Mouse (Mus musculus) MEL (cell line): Measurements from ENCODE around the gene Trdn. TPM values are rescaled to one million over a fixed set of nuclear protein-coding genes. Genes with fewer than 3 reads are reported as not detected.

Source experiments
- DNase-seq: peaks from one replicate; pipeline ENCODE4 v3.0.0; 2011; ENCODE audit warnings: low read depth, low spot score
- H3K27ac ChIP-seq: 2 replicates; pipeline ENCODE4 v1.5.1; 2012; ENCODE audit warnings: low read depth, mild to moderate bottlenecking, control low read depth, low read length, moderate library complexity; ENCODE audit not compliant: control insufficient read depth
- H3K27me3 ChIP-seq, 2 experiments: fragments of 150-350 bp in 1 of 2; sonication (generic) in 1 of 2; 2 replicates each; pipeline ENCODE4 v1.6.1; 2012; ENCODE audit warnings: low read length in 2 of 2, mild to moderate bottlenecking in 2 of 2, improper control_type of control experiment in 1 of 2, moderate library complexity in 1 of 2; ENCODE audit not compliant: insufficient read depth in 2 of 2, control insufficient read depth in 1 of 2
- H3K36me3 ChIP-seq, 2 experiments: 2 replicates each; pipeline ENCODE4 v1.6.1; 2012 to 2014; ENCODE audit warnings: low read length in 2 of 2, improper control_type of control experiment in 1 of 2, inconsistent platforms in 1 of 2, mild to moderate bottlenecking in 1 of 2; ENCODE audit not compliant: insufficient read depth in 2 of 2, control insufficient read depth in 1 of 2
- H3K4me1 ChIP-seq, 2 experiments: fragments of 150-350 bp in 1 of 2; sonication (generic) in 1 of 2; 2 replicates each; pipeline ENCODE4 v1.6.1; 2012; ENCODE audit warnings: low read length in 2 of 2, improper control_type of control experiment in 1 of 2, mild to moderate bottlenecking in 1 of 2; ENCODE audit not compliant: insufficient read depth in 2 of 2, control insufficient read depth in 1 of 2
- H3K4me3 ChIP-seq, 2 experiments: fragments of 150-350 bp in 1 of 2; sonication (generic) in 1 of 2; 2 replicates each; pipeline ENCODE4 v1.5.1; 2012; ENCODE audit warnings: low read depth in 2 of 2, low read length in 2 of 2, mild to moderate bottlenecking in 2 of 2, moderate library complexity in 2 of 2, control low read depth in 1 of 2, improper control_type of control experiment in 1 of 2; ENCODE audit not compliant: control insufficient read depth in 1 of 2, insufficient read depth in 1 of 2
- H3K79me2 ChIP-seq: 2 replicates; pipeline ENCODE4 v1.6.1; 2012; ENCODE audit warnings: mild to moderate bottlenecking, low read length, moderate library complexity; ENCODE audit not compliant: control insufficient read depth, poor library complexity, insufficient read depth
- H3K9ac ChIP-seq: 2 replicates; pipeline ENCODE4 v1.6.1; 2012; ENCODE audit warnings: low read depth, mild to moderate bottlenecking, control low read depth, low read length, moderate library complexity; ENCODE audit not compliant: control insufficient read depth, poor library complexity, severe bottlenecking
- H3K9me3 ChIP-seq: fragments of 150-350 bp; sonication (generic); replicated peaks from 2 replicates; pipeline ENCODE4 v1.6.1; 2012; ENCODE audit warnings: mild to moderate bottlenecking, low read length, improper control_type of control experiment, moderate library complexity; ENCODE audit not compliant: insufficient read depth
- BHLHE40 ChIP-seq: IDR thresholded peaks from 2 replicates; pipeline ENCODE4 v1.6.1; 2012; ENCODE audit warnings: low read depth, mild to moderate bottlenecking, inconsistent platforms, low read length, improper control_type of control experiment, borderline replicate concordance
- CHD2 ChIP-seq: IDR thresholded peaks from 2 replicates; pipeline ENCODE4 v1.6.1; 2011; ENCODE audit warnings: low read length, improper control_type of control experiment
- EP300 ChIP-seq, 2 experiments: IDR thresholded peaks; 2 replicates each; pipeline ENCODE4 v1.6.1; 2011; ENCODE audit warnings: improper control_type of control experiment in 2 of 2, low read length in 2 of 2, low read depth in 1 of 2, mild to moderate bottlenecking in 1 of 2
- HCFC1 ChIP-seq: IDR thresholded peaks from 2 replicates; pipeline ENCODE4 v1.6.1; 2012; ENCODE audit warnings: low read depth, mild to moderate bottlenecking, inconsistent platforms, low read length, improper control_type of control experiment, moderate library complexity
- KAT2A ChIP-seq: conservative IDR thresholded peaks from 2 replicates; pipeline ENCODE4 v1.6.1; 2012; ENCODE audit warnings: low read depth, low read length, improper control_type of control experiment, inconsistent platforms
- MAX ChIP-seq: IDR thresholded peaks from 2 replicates; pipeline ENCODE4 v1.6.1; 2011; ENCODE audit warnings: low read length, improper control_type of control experiment
- MAZ ChIP-seq: IDR thresholded peaks from 2 replicates; pipeline ENCODE4 v1.6.1; 2012; ENCODE audit warnings: low read depth, mild to moderate bottlenecking, inconsistent platforms, low read length, improper control_type of control experiment
- NELFE ChIP-seq: IDR thresholded peaks from 2 replicates; pipeline ENCODE4 v1.6.1; 2011; ENCODE audit warnings: low read depth, low read length, improper control_type of control experiment
- NRF1 ChIP-seq: IDR thresholded peaks from 2 replicates; pipeline ENCODE4 v1.6.1; 2014; ENCODE audit warnings: low read depth, mild to moderate bottlenecking, inconsistent platforms, low read length, improper control_type of control experiment, moderate library complexity; ENCODE audit not compliant: poor library complexity, insufficient read depth, severe bottlenecking
- POLR2AphosphoS2 ChIP-seq: IDR thresholded peaks from 2 replicates; pipeline ENCODE4 v1.6.1; 2011; ENCODE audit warnings: low read length, improper control_type of control experiment
- POLR2AphosphoS5 ChIP-seq: IDR thresholded peaks from 2 replicates; pipeline ENCODE4 v1.6.1; 2012; ENCODE audit warnings: low read depth, borderline replicate concordance, mild to moderate bottlenecking, inconsistent platforms, low read length, moderate library complexity, mixed read lengths
- RAD21 ChIP-seq: IDR thresholded peaks from 2 replicates; pipeline ENCODE4 v1.6.1; 2011; ENCODE audit warnings: mild to moderate bottlenecking, low read depth, low read length, improper control_type of control experiment
- SIN3A ChIP-seq: IDR thresholded peaks from 2 replicates; pipeline ENCODE4 v1.6.1; 2012; ENCODE audit warnings: low read length, improper control_type of control experiment, inconsistent platforms
- TAL1 ChIP-seq: IDR thresholded peaks from 2 replicates; pipeline ENCODE4 v1.6.1; 2012; ENCODE audit warnings: mild to moderate bottlenecking, inconsistent platforms, low read length, moderate library complexity, mixed read lengths
- TBP ChIP-seq: IDR thresholded peaks from 2 replicates; pipeline ENCODE4 v1.8.0; 2011; ENCODE audit warnings: low read depth, low read length, improper control_type of control experiment
- TCF12 ChIP-seq: IDR thresholded peaks from 2 replicates; pipeline ENCODE4 v1.6.1; 2014; ENCODE audit warnings: low read depth, mild to moderate bottlenecking, inconsistent platforms, low read length, improper control_type of control experiment, moderate library complexity
- UBTF ChIP-seq: IDR thresholded peaks from 2 replicates; pipeline ENCODE4 v1.6.1; 2012; ENCODE audit warnings: low read depth, mild to moderate bottlenecking, inconsistent platforms, low read length, improper control_type of control experiment, moderate library complexity, borderline replicate concordance; ENCODE audit not compliant: insufficient read depth
- ZC3H11A ChIP-seq: IDR thresholded peaks from 2 replicates; pipeline ENCODE4 v1.6.1; 2012; ENCODE audit warnings: low read depth, mild to moderate bottlenecking, inconsistent platforms, low read length, improper control_type of control experiment
- polyA plus RNA-seq, 2 experiments: library from polyadenylated mRNA; stranded (reverse) in 1 of 2; unstranded in 1 of 2; fragments of >175 nt in 1 of 2; fragments of >200 nt in 1 of 2; gene quantifications; 2 replicates each; pipeline versions ENCODE4 v1.2.1 to v1.2.4; 2012; ENCODE audit warnings: low replicate concordance in 2 of 2, low read depth in 1 of 2; ENCODE audit not compliant: insufficient read length in 2 of 2, insufficient read depth in 1 of 2, missing spikeins in 1 of 2
- total RNA-seq: library from RNA; depleted of rRNA; stranded (reverse); fragments of 300-350 nt; gene quantifications from 2 replicates; pipeline ENCODE4 v1.2.3, GENCODE M21; 2012

The Trdn gene
- total and polyA plus RNA-seq, 3 experiments, result not detected

GRCm38 (mm10) chr10:33082151-33082844 lies 1.9 kb downstream of the Trdn start:
- Histone ChIP-seq H3K79me2 (no peaks in the 10 kb centered on the region), H3K9me3 (no peaks in the 10 kb centered on the region), H3K27ac (no peak overlapping the region), H3K4me3 (no peak overlapping the region), H3K27me3 (no peaks in the 10 kb centered on the region), H3K9ac (no peak overlapping the region), H3K36me3 (no peaks in the 10 kb centered on the region), H3K4me1 (no peaks in the 10 kb centered on the region)
- no peak for DNase-seq
- no peak for TF ChIP-seq EP300 (IDR thresholded peaks at IDR 0.05; ENCODE audit: low read depth in 1 of 2, low read length in 2 of 2)
- no peak for TF ChIP-seq MAX

DNA sequence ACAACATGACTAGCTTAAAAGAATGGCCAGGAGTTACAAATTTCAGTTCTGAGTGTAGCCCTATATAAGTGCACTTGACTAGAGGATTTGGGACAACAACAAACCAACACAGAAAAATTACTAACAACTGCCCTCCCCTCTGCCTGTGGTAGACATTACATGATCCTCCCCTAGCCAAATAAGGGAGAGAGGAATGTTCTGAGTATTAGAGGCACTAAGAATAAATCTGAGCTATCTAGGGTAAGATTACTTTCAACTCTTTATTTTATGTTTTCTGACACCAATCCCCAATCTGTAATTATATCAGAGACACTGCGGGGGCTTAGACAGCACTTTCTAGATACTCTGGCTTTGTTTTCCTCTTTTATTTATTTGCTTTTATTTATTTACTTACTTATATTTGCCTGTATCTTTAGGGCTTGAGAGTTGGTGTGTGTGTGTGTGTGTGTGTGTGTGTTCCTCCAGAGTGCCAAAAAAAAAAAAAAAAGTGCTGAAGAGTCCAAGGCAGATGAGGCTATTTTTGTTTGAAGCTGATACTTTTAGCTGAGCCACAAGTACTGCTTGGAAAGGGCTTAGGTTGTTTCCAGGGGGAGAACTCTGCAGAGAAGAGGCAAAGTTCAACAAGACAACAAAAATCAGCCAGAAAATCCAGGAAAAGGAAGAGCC lies 2.7 kb downstream of the Trdn start:
- Histone ChIP-seq H3K4me1 (no peaks in the 10 kb centered on the region), H3K9ac (no peak overlapping the region), H3K4me3 (no peak overlapping the region), H3K36me3 (no peaks in the 10 kb centered on the region), H3K9me3 (no peaks in the 10 kb centered on the region), H3K27ac (no peak overlapping the region), H3K27me3 (no peaks in the 10 kb centered on the region), H3K79me2 (no peaks in the 10 kb centered on the region)
- DNase-seq, result no peak
- TF ChIP-seq POLR2AphosphoS5 (no peak), KAT2A (no peak), RAD21 (no peak), UBTF (no peak), TBP (no peak), BHLHE40 (no peak), MAZ (no peak), SIN3A (no peak), HCFC1 (no peak), TCF12 (no peak)

- H3K9ac ChIP-seq, result no peak overlapping the region
- no peaks in the 10 kb centered on the region for H3K79me2 ChIP-seq
- DNase-seq, result no peak
- TF ChIP-seq KAT2A (no peak), EP300 (IDR thresholded peaks at IDR 0.05; ENCODE audit: low read depth in 1 of 2, low read length in 2 of 2) (no peak), POLR2AphosphoS5 (no peak), CHD2 (no peak), RAD21 (no peak), POLR2AphosphoS2 (no peak), SIN3A (no peak), NELFE (no peak), TAL1 (no peak), NRF1 (no peak), ZC3H11A (no peak)
- no peaks in the 10 kb centered on the region for H3K27me3 ChIP-seq
- H3K4me1 ChIP-seq, result no peaks in the 10 kb centered on the region
- no peak overlapping the region for H3K4me3 ChIP-seq
- no peaks in the 10 kb centered on the region for H3K36me3 ChIP-seq
- H3K9me3 ChIP-seq, result no peaks in the 10 kb centered on the region
- H3K27ac ChIP-seq, result no peak overlapping the region
These were observed 3.3 kb downstream of the Trdn start for GRCm38 (mm10) chr10:33083627-33084158.
